Mouse (Mus musculus) cortical plate, adult 2 months (tissue): Measurements from ENCODE around the gene Ssxb1.
"Not testable (repeated sequence)": the region's sequence is repeated elsewhere in the genome, so short reads cannot be mapped to it uniquely, and the experiment has no call there.

Source experiments
- CTCF ChIP-seq: fragments of 200-500 bp; IDR thresholded peaks from 2 replicates; pipeline ENCODE4 v1.5.1; 2011; ENCODE audit warnings: mild to moderate bottlenecking, control low read depth, low read length; ENCODE audit not compliant: insufficient read depth; ENCODE audit errors: extremely low read depth
- POLR2A ChIP-seq: fragments of 200-500 bp; IDR thresholded peaks from 2 replicates; pipeline ENCODE4 v1.6.1; 2011; ENCODE audit warnings: mild to moderate bottlenecking, low read length, control low read depth; ENCODE audit not compliant: insufficient read depth; ENCODE audit errors: extremely low read depth

DNA sequence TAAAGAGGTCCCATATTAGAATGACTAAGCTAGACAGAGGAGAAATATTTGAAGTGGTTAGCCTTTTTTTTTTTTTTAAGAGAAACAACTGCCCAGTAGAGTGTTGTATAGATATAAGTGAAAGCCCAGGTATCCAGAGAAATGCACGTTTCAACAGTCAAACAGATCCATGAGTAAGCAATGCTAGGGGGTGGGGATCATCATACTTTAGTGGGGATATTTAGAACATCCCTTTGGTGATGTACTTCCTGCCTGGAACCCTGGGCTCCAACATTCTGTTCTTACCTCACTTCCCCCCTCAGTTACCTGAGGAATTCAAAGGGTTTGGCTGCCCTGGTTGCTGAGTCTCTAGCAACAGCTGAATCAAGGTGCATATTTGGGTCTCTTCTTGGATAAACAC lies at the start of gene Ssxb1:
- TF ChIP-seq POLR2A, CTCF: not testable (repeated sequence)
